Mouse (Mus musculus) liver, adult 2 months (tissue): ENCODE measurements at regions not wholly inside any gene's neighbourhood (a gene's known extent, or its start where the extent isn't known, plus 50 kb on each side); places are given as distances from the start of the nearest gene placed in this dataset.

Source experiments
- DNase-seq: peaks from one replicate; pipeline ENCODE4 v3.0.0-alpha.2; 2011; ENCODE audit warnings: low read depth, low spot score; ENCODE audit errors: extremely low read depth
- H3K27ac ChIP-seq: fragments of 200-500 bp; replicated peaks from 2 replicates; pipeline ENCODE4 v1.5.1; 2012; ENCODE audit warnings: low read depth, mild to moderate bottlenecking, control low read depth, inconsistent platforms, low read length; ENCODE audit not compliant: insufficient read depth
- H3K27me3 ChIP-seq: fragments of 200-500 bp; 2 replicates; pipeline ENCODE4 v1.6.1; 2012; ENCODE audit warnings: mild to moderate bottlenecking, moderate library complexity, low read length, inconsistent platforms; ENCODE audit not compliant: control insufficient read depth, insufficient read depth
- H3K36me3 ChIP-seq: fragments of 200-500 bp; 2 replicates; pipeline ENCODE4 v1.6.1; 2012; ENCODE audit warnings: low read length, inconsistent platforms; ENCODE audit not compliant: control insufficient read depth, insufficient read depth
- H3K4me1 ChIP-seq: fragments of 200-500 bp; 2 replicates; pipeline ENCODE4 v1.6.1; 2011; ENCODE audit warnings: low read length; ENCODE audit not compliant: control insufficient read depth, insufficient read depth
- H3K4me3 ChIP-seq: fragments of 200-500 bp; 2 replicates; pipeline ENCODE4 v1.5.1; 2011; ENCODE audit warnings: low read depth, mild to moderate bottlenecking, control low read depth, low read length, moderate library complexity; ENCODE audit not compliant: insufficient read depth
- H3K79me2 ChIP-seq: fragments of 200-500 bp; 2 replicates; pipeline ENCODE4 v1.6.1; 2012; ENCODE audit warnings: inconsistent platforms, mild to moderate bottlenecking, low read length, moderate library complexity; ENCODE audit not compliant: control insufficient read depth, insufficient read depth
- H3K9ac ChIP-seq: fragments of 200-500 bp; 2 replicates; pipeline ENCODE4 v1.6.1; 2012; ENCODE audit warnings: low read depth, mild to moderate bottlenecking, control low read depth, inconsistent platforms, low read length
- CTCF ChIP-seq: fragments of 200-500 bp; IDR thresholded peaks from 2 replicates; pipeline ENCODE4 v1.5.1; 2011; ENCODE audit warnings: low read depth, low read length, control low read depth
- POLR2A ChIP-seq: fragments of 200-500 bp; IDR thresholded peaks from 2 replicates; pipeline ENCODE4 v1.6.1; 2011; ENCODE audit warnings: low read length, control low read depth; ENCODE audit not compliant: insufficient read depth; ENCODE audit errors: extremely low read depth
- WGBS: fragments of 180-500 bp; shearing (Covaris S2); methylation state at CpG from one replicate; pipeline ENCODE4 v1.1.7; 2018; 5-methylcytosine and 5-hydroxymethylcytosine counted together

GRCm38 (mm10) chr5:118984797-118985408 lies 424.4 kb downstream of the Med13l start:
- H3K4me3 ChIP-seq, result no peak overlapping the region
- H3K27me3 ChIP-seq, result no peaks in the 10 kb centered on the region
- WGBS, result 36% methylated on average over 9 of the region's 9 CpGs
- no peak overlapping the region for H3K27ac ChIP-seq
- no peaks in the 10 kb centered on the region for H3K79me2 ChIP-seq
- H3K36me3 ChIP-seq, result no peaks in the 10 kb centered on the region
- H3K4me1 ChIP-seq, result no peaks in the 10 kb centered on the region
- DNase-seq, result peak; percentile 76
- H3K9ac ChIP-seq, result no peak overlapping the region
- no peak for TF ChIP-seq POLR2A
- no peak for TF ChIP-seq CTCF

- WGBS, result 76% methylated on average over 10 of the region's 10 CpGs
- Histone ChIP-seq H3K27ac (no peak overlapping the region), H3K9ac (no peak overlapping the region), H3K4me3 (no peak overlapping the region), H3K36me3 (no peaks in the 10 kb centered on the region), H3K27me3 (no peaks in the 10 kb centered on the region), H3K4me1 (no peaks in the 10 kb centered on the region), H3K79me2 (no peaks in the 10 kb centered on the region)
- DNase-seq, result no peak
- TF ChIP-seq CTCF, result no peak
- no peak for TF ChIP-seq POLR2A
Observed at GRCm38 (mm10) chr5:118987376-118988000, 427.0 kb downstream of the Med13l start.

- Histone ChIP-seq H3K4me1 (no peaks in the 10 kb centered on the region), H3K9ac (no peak overlapping the region), H3K79me2 (no peaks in the 10 kb centered on the region), H3K27me3 (no peaks in the 10 kb centered on the region; the same call in 1 of the 2 replicates), H3K36me3 (no peaks in the 10 kb centered on the region), H3K4me3 (no peak overlapping the region), H3K27ac (no peak overlapping the region)
- no peak for DNase-seq
- 16% methylated on average over 15 of the region's 15 CpGs for WGBS
- no peak for TF ChIP-seq CTCF
- TF ChIP-seq POLR2A, result no peak
Observed at GRCm38 (mm10) chr5:118999124-118999523, 438.6 kb downstream of the Med13l start.

- no peaks in the 10 kb centered on the region; the same call in 1 of the 2 replicates for H3K27me3 ChIP-seq
- H3K4me3 ChIP-seq, result no peak overlapping the region
- no peaks in the 10 kb centered on the region for H3K4me1 ChIP-seq
- no peaks in the 10 kb centered on the region for H3K79me2 ChIP-seq
- H3K27ac ChIP-seq, result no peak overlapping the region
- no peak overlapping the region for H3K9ac ChIP-seq
- no peaks in the 10 kb centered on the region for H3K36me3 ChIP-seq
- TF ChIP-seq CTCF (no peak), POLR2A (no peak)
- WGBS, result 9% methylated on average over 34 of the region's 34 CpGs
- no peak for DNase-seq
Observed at GRCm38 (mm10) chr5:119005825-119006471, 445.5 kb downstream of the Med13l start.

- no peak for DNase-seq
- WGBS, result 73% methylated on average over 14 of the region's 14 CpGs
- Histone ChIP-seq H3K9ac (no peak overlapping the region), H3K27me3 (no peaks in the 10 kb centered on the region; the same call in 1 of the 2 replicates), H3K27ac (no peak overlapping the region), H3K4me3 (no peak overlapping the region), H3K4me1 (no peaks in the 10 kb centered on the region), H3K79me2 (no peaks in the 10 kb centered on the region), H3K36me3 (no peaks in the 10 kb centered on the region)
- TF ChIP-seq CTCF (no peak), POLR2A (no peak)
Observed at GRCm38 (mm10) chr5:119010048-119010447, 449.6 kb downstream of the Med13l start.

GRCm38 (mm10) chr5:119015181-119015580 lies 454.7 kb downstream of the Med13l start:
- H3K4me1 ChIP-seq, result no peaks in the 10 kb centered on the region
- H3K36me3 ChIP-seq, result no peaks in the 10 kb centered on the region
- no peak overlapping the region for H3K4me3 ChIP-seq
- no peak overlapping the region for H3K27ac ChIP-seq
- no peaks in the 10 kb centered on the region for H3K27me3 ChIP-seq
- DNase-seq, result no peak
- no peaks in the 10 kb centered on the region for H3K79me2 ChIP-seq
- TF ChIP-seq POLR2A, result no peak
- no peak for TF ChIP-seq CTCF
- no peak overlapping the region for H3K9ac ChIP-seq
- WGBS, result 89% methylated on average over 5 of the region's 5 CpGs
